Mouse (Mus musculus) bone marrow, adult 2 months (tissue): Measurements from ENCODE around the gene Fchsd2.

Experiments used
- CTCF ChIP-seq: fragments of 200-500 bp; IDR thresholded peaks from 2 replicates; pipeline ENCODE4 v1.5.1; 2011; ENCODE audit warnings: low read length, control low read depth; ENCODE audit not compliant: control insufficient read depth, insufficient read depth
- POLR2A ChIP-seq: fragments of 200-500 bp; IDR thresholded peaks from 2 replicates; pipeline ENCODE4 v1.6.1; 2011; ENCODE audit warnings: low read depth, mild to moderate bottlenecking, control low read depth, low read length, borderline replicate concordance; ENCODE audit not compliant: control insufficient read depth

DNA sequence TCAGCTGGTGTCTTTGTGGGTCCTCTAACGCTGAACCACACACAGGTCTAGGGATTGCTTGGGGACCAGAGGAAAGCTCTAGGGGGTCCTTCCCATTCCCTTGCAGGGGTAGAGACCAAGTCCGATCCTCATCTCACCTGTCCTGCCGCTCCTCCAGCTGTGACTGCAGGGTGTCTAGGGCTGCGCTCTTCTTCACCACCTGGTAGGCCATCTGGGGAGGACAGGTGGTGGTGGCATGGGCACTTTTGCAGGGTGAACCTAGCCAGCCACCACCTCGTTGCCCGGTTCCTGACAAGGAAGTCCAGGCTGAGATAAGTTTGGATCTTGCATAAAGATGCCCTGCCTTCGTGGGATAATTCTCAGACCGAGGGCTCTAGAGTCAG, 204.4 kb downstream of the Fchsd2 start:
- TF ChIP-seq CTCF: no peak
- no peak for TF ChIP-seq POLR2A
